Mouse (Mus musculus) small intestine, adult 10 weeks (tissue): ENCODE data around the gene Cyren. TPM values are rescaled to one million over a fixed set of nuclear protein-coding genes. Genes with fewer than 3 reads are reported as not detected.

Experiments used
- polyA plus RNA-seq: library from polyadenylated mRNA; stranded (reverse); fragments of 350-450 nt; fragmentation: Illumina TruSeq; extraction: RNeasy Lipid Tissue Mini Kit (QIAGEN cat#74804); gene quantifications from one replicate; pipeline ENCODE4 v1.2.3, GENCODE M21; 2014; ENCODE audit warnings: low replicate concordance

The Cyren gene
- polyA plus RNA-seq = 0.41 TPM

DNA sequence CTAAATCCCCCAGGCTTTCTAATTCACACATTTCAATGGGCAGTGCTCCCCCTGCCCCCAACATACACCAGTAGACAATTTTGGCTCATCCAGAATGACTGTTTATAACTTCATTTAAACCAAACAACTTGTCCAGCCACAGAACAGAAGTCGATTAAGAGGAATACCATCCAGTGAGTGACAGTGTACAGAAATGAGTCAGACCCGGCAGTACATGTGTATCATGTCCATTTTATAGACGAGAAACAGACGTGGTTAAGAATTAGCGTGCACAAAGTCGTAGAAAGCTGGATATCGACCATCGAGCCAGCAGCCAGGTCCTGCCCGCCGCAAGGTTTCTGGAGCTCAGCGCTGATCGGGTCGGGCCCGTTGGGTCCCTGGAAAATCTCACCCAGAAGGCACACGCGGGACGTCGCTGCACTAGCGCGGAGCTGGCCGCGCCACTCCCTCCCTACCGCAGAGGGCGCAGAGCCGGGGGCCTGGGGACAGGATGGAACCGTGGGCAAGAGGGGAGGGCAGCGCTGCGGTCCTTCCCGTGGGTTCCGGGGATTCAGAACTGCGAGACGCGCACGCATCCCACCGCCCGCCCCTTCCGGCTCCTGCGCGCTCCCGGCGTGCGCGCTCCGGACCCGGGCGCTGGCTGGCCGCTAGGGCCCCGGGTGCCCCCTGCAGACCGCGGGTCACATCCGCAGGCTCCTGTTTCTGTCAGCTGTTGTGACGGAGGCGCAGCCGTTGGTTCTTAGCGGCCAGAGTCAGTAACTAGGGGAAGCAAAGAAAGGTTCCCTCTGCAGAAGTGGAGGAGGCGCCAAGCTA, at the start of gene Cyren:
TSS of gene Cyren (minus strand) at position 552 of the 813 bp plus-strand sequence.

DNA sequence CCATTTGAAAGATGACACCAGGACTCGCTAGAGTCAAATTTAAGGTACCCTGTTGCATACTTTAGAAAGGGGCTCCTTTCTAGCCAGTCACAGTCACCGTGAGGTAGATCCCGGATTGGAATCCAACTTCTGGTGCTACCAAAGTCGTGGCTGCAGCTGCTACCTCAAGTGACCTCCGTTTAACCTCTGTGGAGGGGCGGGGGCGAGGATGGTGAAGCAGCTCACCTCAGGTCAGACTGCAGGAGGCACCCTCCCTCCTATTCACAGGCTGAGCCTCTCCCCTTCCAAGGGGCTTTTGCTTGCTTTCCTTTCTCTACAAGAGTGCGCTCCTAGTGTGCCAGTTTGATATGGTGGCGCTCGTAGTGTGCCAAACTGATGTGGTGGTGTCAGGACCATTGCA, 42.1 kb upstream of the Cyren start, which contains the start of gene Stra8:
TSS of gene Stra8 (plus strand) at position 208 of the 400 bp plus-strand sequence.

GRCm38 (mm10) chr6:34910371-34911219, 32.7 kb upstream of the Cyren start, which contains the start of gene Wdr91:
TSS of gene Wdr91 (minus strand) at chr6:34910876.

GRCm38 (mm10) chr6:34862791-34863403, 15.0 kb downstream of the Cyren start, which contains the start of gene Tmem140:
TSS of gene Tmem140 (plus strand) at chr6:34863146.

Other genes starting within 250 kb of the Cyren start
- 4.8 TPM for gene Agbl3, start 97.6 kb downstream of the Cyren start, polyA plus RNA-seq
- 37.3 TPM for gene Tmem140, start 14.9 kb downstream of the Cyren start, polyA plus RNA-seq
- not detected for gene Wdr91, start 32.8 kb upstream of the Cyren start, polyA plus RNA-seq
- gene Stra8, start 42.1 kb upstream of the Cyren start, polyA plus RNA-seq = not detected
- gene Slc23a4, start 110.3 kb upstream of the Cyren start, polyA plus RNA-seq = 20.2 TPM